Mouse (Mus musculus) small intestine, adult 2 months (tissue): ENCODE measurements around the gene Cdh4. TPM values are rescaled to one million over a fixed set of nuclear protein-coding genes. Genes with fewer than 3 reads are reported as not detected.
A peak's percentile ranks its signal among the peaks of the same experiment; 100 is the strongest.

Experiments used
- H3K27ac ChIP-seq: fragments of 200-500 bp; 2 replicates; pipeline ENCODE4 v1.5.1; 2012; ENCODE audit warnings: low read depth, low read length, control low read depth, inconsistent platforms; ENCODE audit not compliant: insufficient read depth
- H3K27me3 ChIP-seq: fragments of 200-500 bp; 2 replicates; pipeline ENCODE4 v1.6.1; 2012; ENCODE audit warnings: mild to moderate bottlenecking, moderate library complexity, low read length, inconsistent platforms; ENCODE audit not compliant: control insufficient read depth, insufficient read depth
- H3K36me3 ChIP-seq: fragments of 200-500 bp; 2 replicates; pipeline ENCODE4 v1.6.1; 2012; ENCODE audit warnings: mild to moderate bottlenecking, low read length, control low read depth, inconsistent platforms; ENCODE audit not compliant: control insufficient read depth, insufficient read depth
- H3K4me1 ChIP-seq: fragments of 200-500 bp; 2 replicates; pipeline ENCODE4 v1.6.1; 2012; ENCODE audit warnings: low read length, inconsistent platforms, mixed read lengths; ENCODE audit not compliant: control insufficient read depth, insufficient read depth, insufficient read length
- H3K4me3 ChIP-seq: fragments of 200-500 bp; 2 replicates; pipeline ENCODE4 v1.5.1; 2012; ENCODE audit warnings: low read depth, mild to moderate bottlenecking, control low read depth, inconsistent platforms, low read length, moderate library complexity
- CTCF ChIP-seq: fragments of 200-500 bp; IDR thresholded peaks from 2 replicates; pipeline ENCODE4 v1.5.1; 2012; ENCODE audit warnings: low read depth, mild to moderate bottlenecking, control low read depth, inconsistent platforms, low read length, moderate library complexity, mixed read lengths; ENCODE audit not compliant: insufficient replicate concordance, insufficient read length; ENCODE audit errors: extremely low read depth
- POLR2A ChIP-seq: fragments of 200-500 bp; IDR thresholded peaks from 2 replicates; pipeline ENCODE4 v1.6.1; 2012; ENCODE audit warnings: low read depth, mild to moderate bottlenecking, control low read depth, inconsistent platforms, low read length, moderate library complexity
- WGBS: fragments of 180-500 bp; shearing (Covaris S2); methylation state at CpG from one replicate; pipeline ENCODE4 v1.1.7; 2018; 5-methylcytosine and 5-hydroxymethylcytosine counted together
- polyA plus RNA-seq: library from polyadenylated mRNA; depleted of rRNA; stranded (reverse); fragments of >200 nt; gene quantifications from 2 replicates; pipeline ENCODE4 v1.2.3, GENCODE M21; 2012

The Cdh4 gene
- polyA plus RNA-seq, 1 experiment: 0.19 TPM

GRCm38 (mm10) chr2:179811086-179811485 lies 368.9 kb downstream of the Cdh4 start:
- H3K4me3 ChIP-seq: no peak overlapping the region
- H3K27me3 ChIP-seq: no peaks in the 10 kb centered on the region
- H3K27ac ChIP-seq: no peak overlapping the region
- TF ChIP-seq POLR2A: no peak
- no peak for TF ChIP-seq CTCF
- no peaks in the 10 kb centered on the region for H3K36me3 ChIP-seq
- H3K4me1 ChIP-seq: no peaks in the 10 kb centered on the region
- WGBS: 72% methylated on average over 5 of the region's 5 CpGs

GRCm38 (mm10) chr2:179813035-179813827 lies 371.0 kb downstream of the Cdh4 start:
- Histone ChIP-seq H3K27ac (no peak overlapping the region), H3K36me3 (no peaks in the 10 kb centered on the region), H3K4me1 (no peaks in the 10 kb centered on the region), H3K4me3 (no peak overlapping the region), H3K27me3 (no peaks in the 10 kb centered on the region)
- WGBS: 48% methylated on average over 11 of the region's 11 CpGs
- no peak for TF ChIP-seq CTCF
- TF ChIP-seq POLR2A: no peak

GRCm38 (mm10) chr2:179824776-179825326 lies 382.6 kb downstream of the Cdh4 start:
- Histone ChIP-seq H3K36me3 (no peaks in the 10 kb centered on the region), H3K4me1 (no peaks in the 10 kb centered on the region), H3K27ac (no peak overlapping the region), H3K27me3 (no peaks in the 10 kb centered on the region), H3K4me3 (no peak overlapping the region)
- 40% methylated on average over 18 of the region's 18 CpGs for WGBS
- TF ChIP-seq POLR2A: no peak
- TF ChIP-seq CTCF: no peak

GRCm38 (mm10) chr2:179828968-179829367 lies 386.7 kb downstream of the Cdh4 start:
- no peaks in the 10 kb centered on the region for H3K4me1 ChIP-seq
- H3K36me3 ChIP-seq: no peaks in the 10 kb centered on the region
- 84% methylated on average over 6 of the region's 6 CpGs for WGBS
- no peaks in the 10 kb centered on the region for H3K27me3 ChIP-seq
- no peak overlapping the region for H3K4me3 ChIP-seq
- TF ChIP-seq CTCF (no peak), POLR2A (no peak)
- H3K27ac ChIP-seq: no peak overlapping the region

GRCm38 (mm10) chr2:179829972-179830371 lies 387.7 kb downstream of the Cdh4 start:
- Histone ChIP-seq H3K27ac (no peak overlapping the region), H3K27me3 (no peaks in the 10 kb centered on the region), H3K4me1 (no peaks in the 10 kb centered on the region), H3K36me3 (no peaks in the 10 kb centered on the region), H3K4me3 (no peak overlapping the region)
- TF ChIP-seq CTCF (peak; percentile 60; the same call in 1 of the 2 replicates), POLR2A (no peak)
- 23% methylated on average over 6 of the region's 6 CpGs for WGBS

- TF ChIP-seq POLR2A: no peak
- TF ChIP-seq CTCF: no peak
- no peak overlapping the region for H3K4me3 ChIP-seq
- H3K27ac ChIP-seq: no peak overlapping the region
- H3K27me3 ChIP-seq: no peaks in the 10 kb centered on the region
- WGBS: 75% methylated on average over 9 of the region's 9 CpGs
- no peaks in the 10 kb centered on the region for H3K36me3 ChIP-seq
- no peaks in the 10 kb centered on the region for H3K4me1 ChIP-seq
Observed at GRCm38 (mm10) chr2:179834892-179835291, 392.7 kb downstream of the Cdh4 start.

- Histone ChIP-seq H3K4me1 (no peaks in the 10 kb centered on the region), H3K27me3 (no peaks in the 10 kb centered on the region), H3K36me3 (no peaks in the 10 kb centered on the region), H3K4me3 (no peak overlapping the region), H3K27ac (no peak overlapping the region)
- TF ChIP-seq CTCF (no peak), POLR2A (no peak)
- 69% methylated on average over 7 of the region's 7 CpGs for WGBS
Observed at GRCm38 (mm10) chr2:179835570-179835969, 393.3 kb downstream of the Cdh4 start.
